Mouse (Mus musculus) layer of hippocampus, adult 18-20 months (tissue): ENCODE measurements around the gene Atf4. TPM values are rescaled to one million over a fixed set of nuclear protein-coding genes. Genes with fewer than 3 reads are reported as not detected.

Source experiments
- DNase-seq, 2 experiments: peaks; one replicate each; pipeline ENCODE4 v3.0.0; 2022; ENCODE audit warnings: low spot score in 2 of 2
- total RNA-seq, 2 experiments: library from RNA; stranded (reverse); gene quantifications; 2 replicates each; pipeline ENCODE4 v1.2.3; 2021

Gene Atf4
- total RNA-seq, 2 experiments from 2014 or later, result 98.4 to 101 TPM

GRCm38 (mm10) chr15:80279053-80279452 lies 24.1 kb downstream of the Atf4 start:
- no peak for DNase-seq

- peak in 1 of 2 experiments; percentile 47 for DNase-seq
Measured at GRCm38 (mm10) chr15:80280646-80281045, 25.7 kb downstream of the Atf4 start.

GRCm38 (mm10) chr15:80286851-80287415 lies 31.9 kb downstream of the Atf4 start, which contains the start of gene Cacna1i:
Cacna1i (plus strand) TSS chr15:80287238.
- DNase-seq, result peak; percentile 52 to 74

GRCm38 (mm10) chr15:80288036-80288435 lies 33.1 kb downstream of the Atf4 start:
- no peak for DNase-seq

- peak; percentile 55 to 79 for DNase-seq
Measured at GRCm38 (mm10) chr15:80289436-80289835, 34.5 kb downstream of the Atf4 start.

GRCm38 (mm10) chr15:80297146-80297545 lies 42.2 kb downstream of the Atf4 start:
- no peak for DNase-seq

GRCm38 (mm10) chr15:80303779-80304178 lies 48.8 kb downstream of the Atf4 start:
- DNase-seq, result peak in 1 of 2 experiments; percentile 34

- DNase-seq, result no peak
Measured at GRCm38 (mm10) chr15:80304188-80304587, 49.2 kb downstream of the Atf4 start.

- DNase-seq, result no peak
Measured at GRCm38 (mm10) chr15:80306146-80306545, 51.2 kb downstream of the Atf4 start.

Other genes with a start within 250 kb of the Atf4 start
- 10 to 100 TPM; 28.2 to 30.4 TPM for gene Pdgfb, start 240.2 kb upstream of the Atf4 start, total RNA-seq
- gene Syngr1, start 163.8 kb upstream of the Atf4 start, total RNA-seq, result 100 to 1,000 TPM; 370 to 379 TPM
- 100 to 1,000 TPM; 600 to 628 TPM for gene Rpl3, start 163.3 kb upstream of the Atf4 start, total RNA-seq
- gene Tab1, start 122.1 kb upstream of the Atf4 start, total RNA-seq, result 10 to 100 TPM; 21.2 to 23.4 TPM
- 100 to 1,000 TPM; 114 to 118 TPM for gene Mgat3, start 81.5 kb upstream of the Atf4 start, total RNA-seq
- gene Mief1, start 21.2 kb upstream of the Atf4 start, total RNA-seq, result 10 to 100 TPM; 32.7 to 33.9 TPM
- 10 to 100 TPM; 15.2 to 19.6 TPM for gene AC140267.1, start 19.3 kb upstream of the Atf4 start, total RNA-seq
- gene Rps19bp1, start 9.1 kb downstream of the Atf4 start, total RNA-seq, result 10 to 100 TPM; 36.1 to 40.0 TPM
- 10 to 100 TPM; 44.2 to 46.2 TPM for gene Cacna1i, start 32.1 kb downstream of the Atf4 start, total RNA-seq